Mouse (Mus musculus): ENCODE data around the gene Gm765.

Gene Gm765

DNA sequence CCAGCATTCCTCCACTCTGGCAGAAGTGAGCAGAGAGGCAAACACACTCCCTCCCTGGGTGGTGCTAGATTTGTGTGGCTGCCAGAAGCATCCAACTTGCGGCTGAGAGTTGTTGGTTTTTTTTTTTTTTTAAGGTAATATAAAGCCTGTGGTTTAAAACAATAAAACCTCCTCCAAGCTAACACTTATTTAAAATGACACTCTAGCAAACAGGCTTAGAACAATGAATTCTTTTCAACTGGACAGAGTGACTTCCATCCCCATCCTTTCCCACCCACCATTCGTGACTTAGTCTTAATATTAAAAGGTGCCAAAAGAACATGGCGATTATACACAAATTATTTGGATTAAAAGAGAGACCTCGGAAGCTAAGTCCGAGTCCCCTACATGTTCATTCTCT, at the start of gene Gm765:
Gm765 (minus strand) TSS at position 101 of the 400 bp plus-strand sequence.
- no peak for ATAC-seq (ENCODE audit: insufficient number of reproducible peaks, low FRiP score, low TSS enrichment)

DNA sequence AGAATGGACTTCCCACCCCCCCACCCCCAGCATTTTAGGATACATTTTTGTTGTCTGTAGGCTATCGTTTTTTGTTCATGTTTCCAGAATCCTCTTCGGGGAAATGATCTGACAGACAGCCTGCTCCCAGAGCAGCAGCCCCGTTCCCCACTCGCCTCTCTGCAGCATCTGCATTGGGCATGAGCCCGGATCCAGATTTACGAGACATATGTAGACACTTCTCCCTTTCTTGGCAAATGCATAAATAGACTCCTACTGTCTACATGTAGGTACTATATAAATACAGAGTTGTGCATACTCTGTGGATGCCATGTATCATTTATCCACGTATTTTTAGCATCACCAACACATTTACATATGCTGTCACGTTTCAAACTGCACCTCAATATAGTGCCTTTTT, 42.9 kb upstream of the Gm765 start:
- no peak for ATAC-seq (ENCODE audit: insufficient number of reproducible peaks, low FRiP score, low TSS enrichment)

DNA sequence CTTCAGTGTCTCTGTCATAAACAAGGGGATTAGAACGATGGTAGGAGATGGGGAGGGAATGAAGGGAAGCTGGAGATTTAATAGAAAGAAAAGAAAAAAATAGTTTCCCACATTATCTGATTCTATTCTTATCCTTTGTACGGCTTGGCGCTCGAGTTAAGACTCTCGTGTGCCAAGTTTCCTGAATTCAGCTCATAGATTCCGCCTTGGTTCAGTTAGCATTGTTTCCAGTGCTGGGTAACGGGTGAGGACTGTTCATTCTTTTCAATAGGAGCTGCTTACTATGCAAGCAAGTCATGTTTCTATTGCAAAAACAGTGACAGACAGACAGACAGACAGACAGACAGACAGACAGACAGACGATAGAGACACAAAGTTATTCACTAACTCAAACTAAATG, 41.9 kb upstream of the Gm765 start:
- ATAC-seq (ENCODE audit: insufficient number of reproducible peaks, low FRiP score, low TSS enrichment): no peak

- no peak for ATAC-seq (ENCODE audit: insufficient number of reproducible peaks, low FRiP score, low TSS enrichment)
These were observed 40.9 kb upstream of the Gm765 start for GRCm38 (mm10) chr6:98383411-98383810.

- ATAC-seq (ENCODE audit: insufficient number of reproducible peaks, low FRiP score, low TSS enrichment): no peak
These were observed 23.6 kb upstream of the Gm765 start for GRCm38 (mm10) chr6:98366199-98366598.

- ATAC-seq (ENCODE audit: insufficient number of reproducible peaks, low FRiP score, low TSS enrichment): no peak; the same call in 1 of the 2 replicates
These were observed 12.7 kb upstream of the Gm765 start for GRCm38 (mm10) chr6:98355271-98355670.

DNA sequence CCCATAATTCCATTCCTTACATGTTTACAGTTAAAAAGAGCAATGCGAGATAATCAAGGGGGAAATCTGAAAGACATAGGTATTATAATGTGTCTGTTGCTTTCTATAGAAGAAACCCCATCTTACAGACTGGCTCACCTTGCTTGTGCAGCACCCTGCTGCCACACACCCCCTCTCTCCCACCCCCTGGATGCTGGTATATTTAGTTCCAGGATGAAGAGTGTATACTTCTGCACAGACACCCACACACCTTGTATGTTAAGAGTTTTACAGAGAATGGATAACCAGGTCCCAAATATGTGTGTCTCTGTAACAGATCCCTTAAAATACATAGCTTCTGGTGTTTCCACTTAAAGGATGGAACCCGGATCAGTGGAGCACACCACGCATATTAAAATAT, 10.7 kb upstream of the Gm765 start:
- no peak for ATAC-seq (ENCODE audit: insufficient number of reproducible peaks, low FRiP score, low TSS enrichment)

- no peak for ATAC-seq (ENCODE audit: insufficient number of reproducible peaks, low FRiP score, low TSS enrichment)
These were observed 9.8 kb downstream of the Gm765 start for GRCm38 (mm10) chr6:98332714-98333113.

DNA sequence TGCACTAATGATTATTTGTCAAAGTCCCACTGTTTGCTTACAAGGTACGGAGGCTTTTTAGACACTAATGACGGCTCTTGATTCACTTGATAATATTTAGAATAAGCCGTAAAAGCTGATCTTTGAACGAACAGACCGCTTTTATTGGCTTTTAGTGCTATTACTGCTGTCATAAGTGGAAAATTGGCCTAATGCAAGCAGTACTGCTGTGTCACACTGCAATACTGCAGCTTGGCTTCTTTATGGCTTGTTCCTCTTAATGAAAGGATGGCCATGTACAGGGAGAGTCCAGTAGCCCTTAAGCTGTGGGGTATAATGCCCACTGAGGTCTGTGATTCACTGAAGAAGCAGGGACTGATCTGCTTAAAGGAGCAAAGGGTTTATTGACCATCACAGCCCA, 30.9 kb downstream of the Gm765 start:
- ATAC-seq (ENCODE audit: insufficient number of reproducible peaks, low FRiP score, low TSS enrichment): 0 out of 2 replicates have a peak, but pooled peaks have one; percentile 26

GRCm38 (mm10) chr6:98307647-98308046, 34.9 kb downstream of the Gm765 start:
- no peak for ATAC-seq (ENCODE audit: insufficient number of reproducible peaks, low FRiP score, low TSS enrichment)

- ATAC-seq (ENCODE audit: insufficient number of reproducible peaks, low FRiP score, low TSS enrichment): no peak
These were observed 35.4 kb downstream of the Gm765 start for GRCm38 (mm10) chr6:98307159-98307558.

DNA sequence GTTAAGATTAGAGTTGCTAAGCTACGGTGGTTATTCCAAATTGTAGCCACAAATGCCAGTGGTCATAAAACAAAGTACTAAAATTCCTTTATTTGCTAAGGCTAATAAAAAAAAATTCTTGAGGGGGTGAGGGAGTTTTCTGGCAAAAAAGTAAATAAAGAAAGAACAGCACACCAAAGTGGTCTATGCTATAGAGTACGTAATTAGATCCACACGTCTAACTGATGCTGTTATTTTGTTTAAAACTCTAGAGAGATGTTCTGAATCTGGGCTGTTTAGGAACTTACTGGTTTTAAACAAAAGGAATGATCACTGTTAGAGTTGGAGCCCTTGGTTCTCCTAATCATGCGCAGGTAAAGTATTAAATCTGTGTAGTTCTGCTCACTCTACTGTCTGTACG, 50.5 kb downstream of the Gm765 start:
- no peak for ATAC-seq (ENCODE audit: insufficient number of reproducible peaks, low FRiP score, low TSS enrichment)

- ATAC-seq (ENCODE audit: insufficient number of reproducible peaks, low FRiP score, low TSS enrichment): no peak
These were observed 54.2 kb downstream of the Gm765 start for GRCm38 (mm10) chr6:98288316-98288715.

DNA sequence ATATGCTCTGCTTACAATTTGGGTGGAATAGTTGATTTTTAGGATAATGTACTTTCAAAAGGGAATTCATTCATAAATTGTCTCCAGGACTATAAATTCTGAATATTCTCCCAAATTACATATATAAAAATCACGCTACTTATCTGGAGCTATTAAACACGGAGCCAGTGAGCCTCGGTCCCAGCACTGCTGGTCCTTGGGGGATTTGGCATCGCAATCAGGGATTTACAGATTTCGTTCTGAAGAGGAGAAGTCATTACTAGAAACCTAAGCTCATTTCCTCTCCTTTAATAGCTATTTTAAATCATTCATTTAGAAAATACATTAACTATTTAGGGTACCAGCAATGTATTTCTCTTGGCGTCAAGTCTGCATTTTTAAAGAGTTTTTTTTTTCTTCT, 55.0 kb downstream of the Gm765 start:
- ATAC-seq (ENCODE audit: insufficient number of reproducible peaks, low FRiP score, low TSS enrichment): no peak

DNA sequence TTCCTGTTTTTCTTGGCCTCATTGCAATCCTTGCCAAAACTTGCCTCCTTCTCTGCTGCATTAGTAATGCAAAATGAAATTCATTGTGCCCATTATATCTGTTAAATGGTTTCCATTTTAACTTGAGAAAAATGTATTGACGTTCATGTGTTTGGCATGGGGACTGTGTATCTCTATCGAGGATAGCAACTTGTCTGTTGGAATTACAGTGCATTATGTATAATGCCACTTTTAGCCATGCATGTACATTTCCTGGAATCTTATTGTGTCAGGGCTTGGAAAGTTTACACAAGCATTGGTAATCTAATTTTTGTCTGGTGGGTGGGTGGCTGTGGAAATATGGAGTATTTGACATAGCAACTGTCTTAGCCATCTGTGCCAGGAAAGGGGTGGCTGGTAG, 57.4 kb downstream of the Gm765 start:
- no peak for ATAC-seq (ENCODE audit: insufficient number of reproducible peaks, low FRiP score, low TSS enrichment)

DNA sequence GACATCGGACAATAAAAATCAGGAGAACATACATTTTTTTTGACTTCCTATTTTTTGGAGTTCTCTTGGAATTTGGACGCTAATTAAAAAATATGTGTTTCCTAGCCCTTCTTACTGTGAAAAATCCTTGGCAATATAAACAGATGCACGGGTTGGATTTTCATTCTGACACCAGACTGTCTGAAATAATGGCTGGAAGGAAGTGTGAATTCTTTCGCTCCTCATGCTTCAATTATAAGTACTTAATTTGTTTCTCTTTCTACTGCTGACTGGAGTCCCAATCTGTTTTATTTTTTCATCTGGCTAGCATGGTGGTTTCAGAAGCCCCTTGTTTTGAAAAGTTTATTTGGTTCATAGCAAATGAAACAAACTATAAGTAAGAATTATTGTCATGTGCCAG, 59.8 kb downstream of the Gm765 start:
- ATAC-seq (ENCODE audit: insufficient number of reproducible peaks, low FRiP score, low TSS enrichment): no peak

- no peak for ATAC-seq (ENCODE audit: insufficient number of reproducible peaks, low FRiP score, low TSS enrichment)
These were observed 71.0 kb downstream of the Gm765 start for GRCm38 (mm10) chr6:98271553-98271952.

DNA sequence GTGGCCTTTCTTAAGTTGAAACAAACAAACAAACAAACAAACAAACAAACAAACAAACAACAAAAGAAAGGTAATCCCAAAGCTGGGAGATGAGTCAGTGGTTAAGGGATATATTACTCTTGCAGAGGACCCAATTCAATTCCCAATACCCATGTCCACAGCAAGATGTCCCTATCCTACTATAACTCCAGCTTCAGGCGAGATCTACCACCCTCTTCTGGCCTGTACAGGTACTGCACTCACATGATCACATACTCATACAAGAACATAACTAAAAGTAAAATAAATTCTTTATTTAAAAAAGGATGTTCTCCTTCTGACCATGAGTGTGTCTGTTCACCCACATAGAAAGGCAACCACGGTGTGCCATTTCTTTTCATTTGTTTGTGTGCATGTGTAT, 79.6 kb downstream of the Gm765 start:
- ATAC-seq (ENCODE audit: insufficient number of reproducible peaks, low FRiP score, low TSS enrichment): no peak

GRCm38 (mm10) chr6:98259016-98259415, 83.5 kb downstream of the Gm765 start:
- no peak for ATAC-seq (ENCODE audit: insufficient number of reproducible peaks, low FRiP score, low TSS enrichment)

- ATAC-seq (ENCODE audit: insufficient number of reproducible peaks, low FRiP score, low TSS enrichment): no peak
These were observed 96.1 kb downstream of the Gm765 start for GRCm38 (mm10) chr6:98246449-98246848.

- no peak for ATAC-seq (ENCODE audit: insufficient number of reproducible peaks, low FRiP score, low TSS enrichment)
These were observed 99.4 kb downstream of the Gm765 start for GRCm38 (mm10) chr6:98243186-98243585.

GRCm38 (mm10) chr6:98240561-98241272, 101.8 kb downstream of the Gm765 start:
- no peak for ATAC-seq (ENCODE audit: insufficient number of reproducible peaks, low FRiP score, low TSS enrichment)

GRCm38 (mm10) chr6:98234097-98234496, 108.5 kb downstream of the Gm765 start:
- ATAC-seq (ENCODE audit: insufficient number of reproducible peaks, low FRiP score, low TSS enrichment): no peak
